Comparison of ENCODE assay signal across 9 mouse cellular contexts in the genomic region with DNA sequence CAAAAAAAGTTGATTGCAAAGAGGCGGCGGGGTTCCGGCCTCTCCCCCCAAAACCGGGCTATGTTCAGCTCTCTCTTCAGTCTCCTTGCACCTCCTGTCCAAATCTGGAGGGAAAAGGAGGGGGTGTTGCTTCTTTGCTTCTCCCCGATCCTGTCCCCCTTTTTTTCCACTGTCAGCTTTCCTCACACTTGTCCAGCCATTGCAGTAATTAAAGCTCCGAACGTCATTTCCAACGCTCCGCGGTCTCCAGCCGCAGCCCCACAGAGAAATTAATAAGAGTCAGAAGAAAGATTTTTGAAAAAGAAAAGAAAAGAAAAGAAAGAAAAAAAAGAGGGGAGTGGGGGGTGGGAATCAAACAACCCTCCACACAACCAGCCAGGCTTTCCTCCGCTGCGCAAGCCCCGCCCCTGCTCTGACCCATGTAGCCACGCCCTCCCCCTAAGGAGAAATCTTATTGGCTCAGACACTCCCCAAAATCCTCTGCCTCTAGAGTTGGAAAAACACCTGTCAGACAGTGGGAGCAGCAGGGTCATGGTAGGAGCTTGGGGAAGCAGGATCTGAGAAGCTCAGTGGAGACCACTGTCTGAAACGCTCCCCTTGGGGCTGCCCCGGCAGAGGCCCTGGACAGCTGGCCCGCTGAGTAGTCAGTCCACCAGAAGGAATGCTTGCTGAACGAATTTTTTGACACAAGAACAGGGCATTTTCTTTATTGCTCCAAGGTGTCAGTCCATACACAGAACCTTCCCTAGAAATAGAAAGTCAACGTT. TPM values are rescaled to one million over a fixed set of nuclear protein-coding genes. Genes with fewer than 3 reads are reported as not detected.
A peak's percentile ranks its signal among the peaks of the same experiment; 100 is the strongest.
DNase-seq lines count a peak whose midpoint lies in the region; ATAC-seq and TF ChIP-seq lines count a peak whose summit lies in the region.
"Had no signal": no experiment of that assay in that cellular context is flagged by ENCODE, and none has a peak within 500 bp of the region (broad histone marks: within the 10 kb centered on the region; RNA-seq: fewer than 3 reads in every experiment).

No protein-coding gene starts in this region.

- H3K9ac ChIP-seq in ES-Bruce4 (ENCODE audit: low read depth, poor library complexity, severe bottlenecking), result peak overlapping the region; percentile 60; the same call in 1 of the 2 replicates
- peak overlapping the region; percentile 78 for H3K9ac ChIP-seq in hindbrain, embryonic 12.5 days
- no peak overlapping the region for H3K9ac ChIP-seq in lung, postnatal 0 days (replicated peaks; ENCODE audit: low read depth)

- H3K4me1 ChIP-seq in ES-Bruce4 (ENCODE audit: control insufficient read depth, insufficient read depth, low read length), result no peaks in the 10 kb centered on the region
- peaks cover 45% of the 10 kb centered on the region for H3K4me1 ChIP-seq in forebrain, embryonic 10.5 days
- H3K4me1 ChIP-seq in hindbrain, embryonic 12.5 days, result peaks cover 15% of the 10 kb centered on the region
- peaks cover 9% of the 10 kb centered on the region; the same call in 1 of the 2 replicates for H3K4me1 ChIP-seq in lung, postnatal 0 days (ENCODE audit: insufficient read depth, low read depth, low read length)

- no peak overlapping the region for H3K27ac ChIP-seq in ES-Bruce4 (ENCODE audit: insufficient read depth, low read length)
- H3K27ac ChIP-seq in forebrain, embryonic 10.5 days, result peak overlapping the region; percentile 86
- H3K27ac ChIP-seq in hindbrain, embryonic 12.5 days, result peak overlapping the region; percentile 67; the same call in 1 of the 2 replicates
- no peak overlapping the region for H3K27ac ChIP-seq in lung, postnatal 0 days (ENCODE audit: low read length)

- H3K27me3 ChIP-seq in ES-Bruce4 (ENCODE audit: control insufficient read depth, insufficient read depth, low read length, poor library complexity, severe bottlenecking), result peaks cover 16% of the 10 kb centered on the region
- peaks cover 80% of the 10 kb centered on the region for H3K27me3 ChIP-seq in forebrain, embryonic 10.5 days (ENCODE audit: poor library complexity, severe bottlenecking)
- H3K27me3 ChIP-seq in hindbrain, embryonic 12.5 days, result peaks cover 12% of the 10 kb centered on the region
- peaks cover 23% of the 10 kb centered on the region; the same call in 1 of the 2 replicates for H3K27me3 ChIP-seq in lung, postnatal 0 days (replicated peaks; ENCODE audit: insufficient read depth, low read length)

- TF ChIP-seq POLR2A in ES-Bruce4 (IDR thresholded peaks at IDR 0.05; ENCODE audit: insufficient read depth, low read length), result no peak

- TF ChIP-seq EP300 in ES-Bruce4 (IDR thresholded peaks at IDR 0.05; ENCODE audit: insufficient read depth, low read depth, low read length), result no peak
- no peak for TF ChIP-seq EP300 in lung, postnatal 0 days (IDR thresholded peaks at IDR 0.05)

- DNase-seq in brain, adult 2 months (ENCODE audit: low read depth, low spot score), result peak; percentile 84
- peak; percentile 63 for DNase-seq in forebrain, embryonic 10.5 days (ENCODE audit: extremely low spot score, low spot score)
- DNase-seq in layer of hippocampus, postnatal 25 days (ENCODE audit: extremely low spot score in 1 of 2, low spot score in 1 of 2), result peak; percentile 8 to 12
- DNase-seq in lung, postnatal 0 days (ENCODE audit: low spot score), result peak; percentile 34
- DNase-seq in right cerebral cortex, postnatal 14 days, result peak; percentile 18
- DNase-seq in spleen, postnatal 10 days (ENCODE audit: low spot score in 2 of 2), result no peak

- H3K9me3 ChIP-seq in ES-Bruce4 (replicated peaks; ENCODE audit: control insufficient read depth, insufficient read depth, low read length, poor library complexity, severe bottlenecking), result no peaks in the 10 kb centered on the region
- no peaks in the 10 kb centered on the region for H3K9me3 ChIP-seq in forebrain, embryonic 10.5 days
- no peaks in the 10 kb centered on the region for H3K9me3 ChIP-seq in hindbrain, embryonic 12.5 days (replicated peaks)
- H3K9me3 ChIP-seq in lung, postnatal 0 days (ENCODE audit: low read length), result no peaks in the 10 kb centered on the region

- H3K36me3 ChIP-seq in ES-Bruce4 (ENCODE audit: control insufficient read depth, insufficient read depth, low read length, poor library complexity, severe bottlenecking), result no peaks in the 10 kb centered on the region
- H3K36me3 ChIP-seq in forebrain, embryonic 10.5 days (replicated peaks), result no peaks in the 10 kb centered on the region
- H3K36me3 ChIP-seq in hindbrain, embryonic 12.5 days, result no peaks in the 10 kb centered on the region
- H3K36me3 ChIP-seq in lung, postnatal 0 days (ENCODE audit: insufficient read depth, low read length), result no peaks in the 10 kb centered on the region

- peak; percentile 53; the same call in 1 of the 2 replicates for ATAC-seq in hindbrain, embryonic 12.5 days (ENCODE audit: low FRiP score)
- ATAC-seq in lung, postnatal 0 days, result peak; percentile 59

- H3K4me3 ChIP-seq in ES-Bruce4 (ENCODE audit: low read depth, low read length), result peak overlapping the region; percentile 75
- H3K4me3 ChIP-seq in forebrain, embryonic 10.5 days, result peak overlapping the region; percentile 79
- H3K4me3 ChIP-seq in hindbrain, embryonic 12.5 days, result peak overlapping the region; percentile 76
- peak overlapping the region; percentile 53 for H3K4me3 ChIP-seq in lung, postnatal 0 days (ENCODE audit: low read depth, low read length)

- TF ChIP-seq CTCF in ES-Bruce4 (IDR thresholded peaks at IDR 0.05; ENCODE audit: low read depth, low read length), result no peak
- no peak for TF ChIP-seq CTCF in lung, postnatal 0 days (IDR thresholded peaks at IDR 0.05)

- WGBS in forebrain, embryonic 10.5 days, result 3% methylated on average over 20 of the region's 20 CpGs
- WGBS in hindbrain, embryonic 12.5 days, result 2% methylated on average over 20 of the region's 20 CpGs
- 4% methylated on average over 20 of the region's 20 CpGs for WGBS in lung, postnatal 0 days

- peak overlapping the region; percentile 95 for H3K4me2 ChIP-seq in hindbrain, embryonic 12.5 days (replicated peaks)
- peak overlapping the region; percentile 100 for H3K4me2 ChIP-seq in lung, postnatal 0 days (replicated peaks; ENCODE audit: low read depth, low read length)

RNA-seq across cellular contexts. Expression of gene Erbb4, which starts 0.5 kb away (rescaled TPM):
- 0.88 and 0.90 TPM in 2 replicates for polyA plus RNA-seq in ES-Bruce4 (2011; ENCODE audit: insufficient read depth, insufficient read length, low read depth, missing spikeins)
- polyA plus RNA-seq in forebrain, embryonic 10.5 days (2016; fragmentation: Nextera tagmentation; extraction: Ambion mirVana), result 2.2 and 2.4 TPM in 2 replicates
- polyA plus RNA-seq in hindbrain, embryonic 12.5 days (2016; fragmentation: Nextera tagmentation; extraction: Ambion mirVana), result 9.2 and 10.7 TPM in 2 replicates
- 10 to 100 TPM; 43.7 to 47.5 TPM for total RNA-seq in layer of hippocampus, postnatal 25 days (2021)
- 0.02 and 0.05 TPM in 2 replicates for polyA plus RNA-seq in lung, postnatal 0 days (2015; fragmentation: Nextera tagmentation; extraction: Ambion mirVana)
- total RNA-seq: neutrophil, adult 5-6 weeks had no signal

Comparison
In these comparisons a context has a peak if more than half of its experiments do, and no peak if none do; other contexts are left out.
1. H3K27ac ChIP-seq: peak in forebrain, embryonic 10.5 days (single experiment) and hindbrain, embryonic 12.5 days (single experiment); none in ES-Bruce4 (single experiment) and lung, postnatal 0 days (single experiment).
2. DNase-seq: peak in brain, adult 2 months (single experiment), forebrain, embryonic 10.5 days (single experiment), layer of hippocampus, postnatal 25 days (2 of 2), lung, postnatal 0 days (single experiment) and right cerebral cortex, postnatal 14 days (single experiment); none in spleen, postnatal 10 days (0 of 2).
3. Peak in every context shown above with its lines, with median percentiles within 50 percentile points of each other: H3K4me3 ChIP-seq.